Mouse (Mus musculus) stomach, embryonic 14.5 days (tissue): ENCODE results near the gene Nlrp9b. TPM values are rescaled to one million over a fixed set of nuclear protein-coding genes. Genes with fewer than 3 reads are reported as not detected.
A peak's percentile ranks its signal among the peaks of the same experiment; 100 is the strongest.
"Not testable (repeated sequence)": the region's sequence is repeated elsewhere in the genome, so short reads cannot be mapped to it uniquely, and the experiment has no call there.

Experiments used
- ATAC-seq: fragments of 200-750 bp; cut with Nextera tagmentation; 2 replicates; pipeline ENCODE4 v1.8.0; 2017; ENCODE audit warnings: low read depth, moderate TSS enrichment; ENCODE audit not compliant: insufficient number of reproducible peaks, insufficient read depth, low FRiP score
- H3K27ac ChIP-seq: fragments of 300-500 bp; sonication (generic); 2 replicates; pipeline ENCODE4 v1.5.1; 2014; ENCODE audit warnings: mild to moderate bottlenecking, low read length, moderate library complexity, mixed read lengths
- H3K27me3 ChIP-seq: fragments of 300-500 bp; sonication (generic); 2 replicates; pipeline ENCODE4 v1.6.1; 2014; ENCODE audit warnings: low read length, control low read depth, mixed read lengths; ENCODE audit not compliant: control insufficient read depth, insufficient read depth
- H3K36me3 ChIP-seq: fragments of 300-500 bp; sonication (generic); 2 replicates; pipeline ENCODE4 v1.6.1; 2014; ENCODE audit warnings: mild to moderate bottlenecking, control low read depth, low read length, moderate library complexity, mixed read lengths; ENCODE audit not compliant: control insufficient read depth, insufficient read depth
- H3K4me1 ChIP-seq: fragments of 300-500 bp; sonication (generic); 2 replicates; pipeline ENCODE4 v1.6.1; 2014; ENCODE audit warnings: low read length, control low read depth, mixed read lengths; ENCODE audit not compliant: control insufficient read depth, insufficient read depth
- H3K4me2 ChIP-seq: fragments of 300-500 bp; sonication (generic); replicated peaks from 2 replicates; pipeline ENCODE4 v1.6.1; 2014; ENCODE audit warnings: low read depth, low read length, control low read depth
- H3K4me3 ChIP-seq: fragments of 300-500 bp; sonication (generic); 2 replicates; pipeline ENCODE4 v1.5.1; 2014; ENCODE audit warnings: low read depth, low read length, control low read depth
- H3K9ac ChIP-seq: fragments of 300-500 bp; sonication (generic); replicated peaks from 2 replicates; pipeline ENCODE4 v1.6.1; 2014; ENCODE audit warnings: low read depth, mild to moderate bottlenecking, control low read depth, low read length, moderate library complexity, mixed read lengths
- H3K9me3 ChIP-seq: fragments of 300-500 bp; sonication (generic); 2 replicates; pipeline ENCODE4 v1.6.1; 2016; ENCODE audit warnings: low read depth, low read length, control low read depth; ENCODE audit not compliant: control insufficient read depth
- WGBS: fragments of 180-500 bp; shearing (Covaris S2); extraction: QIAGEN DNeasy Blood & Tissue Kit; methylation state at CpG from one replicate; pipeline ENCODE4 v1.1.7; 2014; 5-methylcytosine and 5-hydroxymethylcytosine counted together
- polyA plus RNA-seq: library from polyadenylated mRNA; unstranded; fragments of >200 nt; fragmentation: Nextera tagmentation; extraction: Ambion mirVana; gene quantifications from 2 replicates; pipeline ENCODE4 v1.2.1, GENCODE M21; 2014

The Nlrp9b gene
- polyA plus RNA-seq: not detected in 2 replicates

GRCm38 (mm10) chr7:19991165-19991564 is at the start of gene Nlrp9b:
Gene Nlrp9b (plus strand): TSS chr7:19991465.
- not testable (repeated sequence) for H3K9ac ChIP-seq, H3K27me3 ChIP-seq, H3K4me1 ChIP-seq, H3K4me2 ChIP-seq, ATAC-seq, H3K4me3 ChIP-seq, H3K36me3 ChIP-seq, H3K9me3 ChIP-seq, H3K27ac ChIP-seq
- WGBS: 65% methylated on average over 8 of the region's 8 CpGs

GRCm38 (mm10) chr7:19944709-19945108 is 46.6 kb upstream of the Nlrp9b start:
- Histone ChIP-seq H3K27ac (no peak overlapping the region), H3K27me3 (no peaks in the 10 kb centered on the region), H3K36me3 (no peaks in the 10 kb centered on the region), H3K9ac (no peak overlapping the region), H3K4me3 (no peak overlapping the region), H3K4me1 (no peaks in the 10 kb centered on the region), H3K4me2 (no peak overlapping the region), H3K9me3 (no peaks in the 10 kb centered on the region)
- 91% methylated on average over 8 of the region's 8 CpGs for WGBS
- no peak for ATAC-seq

- Histone ChIP-seq H3K4me3 (no peak overlapping the region), H3K4me2 (no peak overlapping the region), H3K27me3 (no peaks in the 10 kb centered on the region), H3K9me3 (no peaks in the 10 kb centered on the region), H3K9ac (no peak overlapping the region), H3K4me1 (no peaks in the 10 kb centered on the region), H3K27ac (no peak overlapping the region), H3K36me3 (no peaks in the 10 kb centered on the region)
- 86% methylated on average over 5 of the region's 5 CpGs for WGBS
- ATAC-seq: no peak
These were observed 46.1 kb upstream of the Nlrp9b start for GRCm38 (mm10) chr7:19945201-19945600.

GRCm38 (mm10) chr7:19945821-19946515 is 45.3 kb upstream of the Nlrp9b start:
- WGBS: 77% methylated on average over 13 of the region's 13 CpGs
- Histone ChIP-seq H3K4me1 (no peaks in the 10 kb centered on the region), H3K9ac (no peak overlapping the region), H3K4me2 (no peak overlapping the region), H3K36me3 (no peaks in the 10 kb centered on the region), H3K27me3 (no peaks in the 10 kb centered on the region), H3K27ac (no peak overlapping the region), H3K4me3 (no peak overlapping the region), H3K9me3 (no peaks in the 10 kb centered on the region)
- ATAC-seq: no peak

- H3K9ac ChIP-seq: no peak overlapping the region
- 74% methylated on average over 12 of the region's 12 CpGs for WGBS
- H3K9me3 ChIP-seq: no peaks in the 10 kb centered on the region
- no peaks in the 10 kb centered on the region for H3K4me1 ChIP-seq
- H3K4me3 ChIP-seq: no peak overlapping the region
- ATAC-seq: no peak
- H3K27ac ChIP-seq: no peak overlapping the region
- no peaks in the 10 kb centered on the region for H3K27me3 ChIP-seq
- no peaks in the 10 kb centered on the region for H3K36me3 ChIP-seq
- H3K4me2 ChIP-seq: no peak overlapping the region
These were observed 42.3 kb upstream of the Nlrp9b start for GRCm38 (mm10) chr7:19948956-19949355.

- no peak for ATAC-seq
- Histone ChIP-seq H3K27ac (no peak overlapping the region), H3K4me1 (no peaks in the 10 kb centered on the region), H3K27me3 (no peaks in the 10 kb centered on the region), H3K4me3 (no peak overlapping the region), H3K9me3 (no peaks in the 10 kb centered on the region), H3K4me2 (no peak overlapping the region), H3K36me3 (no peaks in the 10 kb centered on the region), H3K9ac (no peak overlapping the region)
- 55% methylated on average over 10 of the region's 10 CpGs for WGBS
These were observed 41.3 kb upstream of the Nlrp9b start for GRCm38 (mm10) chr7:19949996-19950395.

- 38% methylated on average over 9 of the region's 9 CpGs for whole genome bisulfite sequencing
- H3K4me3 ChIP-seq: no peak within 1 kb of the TSS
- no peaks in the 10 kb centered on the region for H3K27me3 ChIP-seq
- H3K27ac ChIP-seq: no peak within 1 kb of the TSS
- no peaks in the 10 kb centered on the region for H3K4me1 ChIP-seq
- no peak within 1 kb of the TSS for H3K9ac ChIP-seq
- H3K4me2 ChIP-seq: no peak within 1 kb of the TSS
- no peak for ATAC-seq
- no peaks in the 10 kb centered on the region for H3K36me3 ChIP-seq
- no peaks in the 10 kb centered on the region for H3K9me3 ChIP-seq
These were observed 40.7 kb upstream of the Nlrp9b start, which contains the start of gene Igsf23 for GRCm38 (mm10) chr7:19950589-19950988. Gene Igsf23 (minus strand): TSS chr7:19950756.

- Histone ChIP-seq H3K9ac (no peak overlapping the region), H3K27me3 (no peaks in the 10 kb centered on the region), H3K4me3 (no peak overlapping the region), H3K27ac (no peak overlapping the region), H3K4me1 (no peaks in the 10 kb centered on the region), H3K9me3 (no peaks in the 10 kb centered on the region), H3K4me2 (no peak overlapping the region), H3K36me3 (no peaks in the 10 kb centered on the region)
- ATAC-seq: peak; percentile 42; the same call in 1 of the 2 replicates
- WGBS: 58% methylated on average over 10 of the region's 10 CpGs
These were observed 38.8 kb upstream of the Nlrp9b start for GRCm38 (mm10) chr7:19952320-19952986.
